Mouse (Mus musculus) CH12.LX (cell line): ENCODE data around the gene Nid2.

Source experiments
- CHD2 ChIP-seq: IDR thresholded peaks from 2 replicates; pipeline ENCODE4 v1.6.1; 2011; ENCODE audit warnings: low read length, improper control_type of control experiment
- CTCF ChIP-seq, 2 experiments: IDR thresholded peaks in 1 of 2; conservative IDR thresholded peaks in 1 of 2; 2 replicates each; pipeline ENCODE4 v1.5.1; 2011 to 2012; ENCODE audit warnings: low read depth in 2 of 2, low read length in 2 of 2, improper control_type of control experiment in 1 of 2, inconsistent platforms in 1 of 2, mild to moderate bottlenecking in 1 of 2, moderate library complexity in 1 of 2
- EP300 ChIP-seq: IDR thresholded peaks from 2 replicates; pipeline ENCODE4 v1.6.1; 2011; ENCODE audit warnings: low read length, improper control_type of control experiment
- RAD21 ChIP-seq: IDR thresholded peaks from 2 replicates; pipeline ENCODE4 v1.6.1; 2011; ENCODE audit warnings: low read depth, mild to moderate bottlenecking, low read length, improper control_type of control experiment, moderate library complexity
- TBP ChIP-seq: conservative IDR thresholded peaks from 2 replicates; pipeline ENCODE4 v1.6.1; 2011; ENCODE audit warnings: low read depth, low read length, improper control_type of control experiment
- TCF12 ChIP-seq: IDR thresholded peaks from 2 replicates; pipeline ENCODE4 v1.6.1; 2014; ENCODE audit warnings: low read depth, mild to moderate bottlenecking, inconsistent platforms, low read length, improper control_type of control experiment

DNA sequence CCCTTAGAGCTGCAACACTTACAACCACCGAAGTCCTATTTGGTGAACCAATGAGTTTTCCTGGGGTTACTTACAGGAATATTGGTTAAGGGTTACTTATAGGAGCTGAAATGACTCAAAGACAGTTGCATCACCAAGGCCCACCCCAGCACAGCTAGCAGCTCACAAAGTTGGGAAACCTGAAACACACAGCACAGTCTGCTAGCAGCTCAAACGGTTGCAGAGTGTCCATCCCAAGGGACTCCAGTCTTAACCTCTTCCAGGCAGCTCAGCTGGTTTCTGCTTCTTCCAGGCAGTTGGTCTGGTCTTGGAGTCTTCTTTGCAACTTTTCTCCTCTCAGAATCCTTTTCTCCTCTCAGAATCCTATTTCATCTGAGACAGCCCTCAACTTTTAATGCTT is 19.0 kb upstream of the Nid2 start:
- TF ChIP-seq CTCF (conservative IDR thresholded peaks at IDR 0.05 in 1 of 2, IDR thresholded peaks at IDR 0.05 in 1 of 2; ENCODE audit: low read depth in 2 of 2, low read length in 2 of 2) = no peak
- TF ChIP-seq TBP = no peak
- TF ChIP-seq TCF12 = no peak
- no peak for TF ChIP-seq EP300
- no peak for TF ChIP-seq RAD21
- no peak for TF ChIP-seq CHD2
